ENCODE assay signal across 35 mouse cellular contexts in the genomic region with DNA sequence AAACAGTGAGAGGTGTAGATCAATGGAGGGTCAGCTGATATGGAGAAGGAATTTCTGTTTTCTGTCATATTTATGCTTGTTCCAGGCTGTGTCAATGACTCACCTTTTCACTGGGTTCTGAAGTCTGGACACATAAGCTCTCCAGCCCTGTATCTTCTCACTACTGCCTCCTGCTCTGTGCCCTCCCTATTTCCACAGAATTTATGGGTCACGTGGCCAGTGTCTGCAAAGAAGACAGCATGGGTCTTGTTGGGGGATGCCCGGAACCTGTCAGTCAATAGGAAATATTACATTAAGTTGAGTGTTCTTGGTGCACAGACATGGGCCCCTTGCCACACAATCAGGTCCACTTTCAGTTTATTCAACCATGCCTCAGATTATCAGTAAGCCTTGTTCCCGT. TPM values are rescaled to one million over a fixed set of nuclear protein-coding genes. Genes with fewer than 3 reads are reported as not detected.
"Had no signal": no experiment of that assay in that cellular context is flagged by ENCODE, and none has a peak within 500 bp of the region (broad histone marks: within the 10 kb centered on the region; RNA-seq: fewer than 3 reads in every experiment).

No protein-coding gene starts in this region.

- H3K27ac ChIP-seq: heart, embryonic 10.5 days; heart, embryonic 13.5 days; heart, embryonic 15.5 days; hindbrain, embryonic 10.5 days; hindbrain, embryonic 12.5 days; hindbrain, embryonic 13.5 days; hindbrain, embryonic 14.5 days; hindbrain, embryonic 15.5 days; hindbrain, postnatal 0 days; intestine, embryonic 15.5 days; kidney, embryonic 15.5 days; kidney, postnatal 0 days had no signal

- H3K4me3 ChIP-seq: heart, embryonic 10.5 days; heart, embryonic 12.5 days; heart, embryonic 13.5 days; heart, embryonic 15.5 days; hindbrain, embryonic 10.5 days; hindbrain, embryonic 12.5 days; hindbrain, embryonic 13.5 days; hindbrain, embryonic 15.5 days; intestine, embryonic 15.5 days; kidney, embryonic 15.5 days; layer of hippocampus, adult 2 months had no signal

- H3K4me2 ChIP-seq: heart, embryonic 11.5 days; heart, embryonic 12.5 days; heart, embryonic 13.5 days; heart, embryonic 15.5 days; hindbrain, embryonic 12.5 days; hindbrain, embryonic 13.5 days; hindbrain, embryonic 14.5 days; hindbrain, embryonic 15.5 days; intestine, embryonic 15.5 days; kidney, embryonic 15.5 days had no signal

- H3K9ac ChIP-seq: heart, embryonic 12.5 days; heart, embryonic 13.5 days; heart, embryonic 15.5 days; hindbrain, embryonic 12.5 days; hindbrain, embryonic 13.5 days; hindbrain, embryonic 14.5 days; hindbrain, embryonic 15.5 days; intestine, embryonic 15.5 days; kidney, embryonic 15.5 days had no signal

- H3K36me3 ChIP-seq: heart, embryonic 10.5 days; heart, embryonic 12.5 days; heart, embryonic 13.5 days; heart, embryonic 15.5 days; hindbrain, embryonic 10.5 days; hindbrain, embryonic 12.5 days; hindbrain, embryonic 13.5 days; hindbrain, embryonic 15.5 days; intestine, embryonic 15.5 days; kidney, embryonic 15.5 days had no signal

- DNase-seq: heart, postnatal 10 days; heart, postnatal 14 days; heart, postnatal 36 days; heart, postnatal 4 days; kidney, adult 11 months; kidney, adult 18-20 months; kidney, adult 2 months; kidney, adult 8-10 months; kidney, adult 9 months; kidney, postnatal 10 days; kidney, postnatal 14 days; kidney, postnatal 25 days; kidney, postnatal 36 days; kidney, postnatal 4 days; layer of hippocampus, adult 9-11 months; layer of hippocampus, postnatal 36 days had no signal

- ATAC-seq: inflammation-experienced regulatory T-cells, adult 6 months; intestine, embryonic 15.5 days; intestine, embryonic 16.5 days; intestine, postnatal 0 days had no signal

- H3K9me3 ChIP-seq: heart, embryonic 10.5 days; heart, embryonic 12.5 days; heart, embryonic 13.5 days; heart, embryonic 15.5 days; hindbrain, embryonic 10.5 days; hindbrain, embryonic 12.5 days; hindbrain, embryonic 13.5 days; hindbrain, embryonic 15.5 days; intestine, embryonic 15.5 days; kidney, embryonic 15.5 days had no signal

RNA-seq across cellular contexts. Expression of a gene that starts 1.1 kb away (rescaled TPM):
- total RNA-seq: hematopoietic stem cell, adult 5-6 weeks had no signal
